Mouse (Mus musculus) bone marrow, adult 2 months (tissue): ENCODE measurements around the gene Mcm10. TPM values are rescaled to one million over a fixed set of nuclear protein-coding genes. Genes with fewer than 3 reads are reported as not detected.

ENCODE experiments used
- H3K27ac ChIP-seq: fragments of 200-500 bp; 2 replicates; pipeline ENCODE4 v1.5.1; 2012; ENCODE audit warnings: low read depth, mild to moderate bottlenecking, control low read depth, inconsistent platforms, low read length; ENCODE audit not compliant: control insufficient read depth, poor library complexity, insufficient read depth
- H3K4me1 ChIP-seq: fragments of 200-500 bp; 2 replicates; pipeline ENCODE4 v1.6.1; 2011; ENCODE audit warnings: low read length; ENCODE audit not compliant: control insufficient read depth, insufficient read depth
- H3K4me3 ChIP-seq: fragments of 200-500 bp; replicated peaks from 2 replicates; pipeline ENCODE3; 2011; ENCODE audit warnings: mild to moderate bottlenecking, low read depth, low read length, control low read depth; ENCODE audit not compliant: control insufficient read depth
- CTCF ChIP-seq: fragments of 200-500 bp; IDR thresholded peaks from 2 replicates; pipeline ENCODE4 v1.5.1; 2011; ENCODE audit warnings: low read length, control low read depth; ENCODE audit not compliant: control insufficient read depth, insufficient read depth
- POLR2A ChIP-seq: fragments of 200-500 bp; IDR thresholded peaks from 2 replicates; pipeline ENCODE4 v1.6.1; 2011; ENCODE audit warnings: low read depth, mild to moderate bottlenecking, control low read depth, low read length, borderline replicate concordance; ENCODE audit not compliant: control insufficient read depth
- WGBS: fragments of 180-500 bp; shearing (Covaris S2); methylation state at CpG from one replicate; pipeline ENCODE4 v1.1.7; 2018; 5-methylcytosine and 5-hydroxymethylcytosine counted together
- polyA plus RNA-seq: library from polyadenylated mRNA; stranded (reverse); fragments of >200 nt; gene quantifications from 2 replicates; pipeline ENCODE4 v1.2.4, GENCODE M21; 2011; ENCODE audit warnings: low replicate concordance; ENCODE audit not compliant: missing spikeins, insufficient read depth, insufficient read length

Gene Mcm10
- polyA plus RNA-seq, 1 experiment = 92.2 TPM

DNA sequence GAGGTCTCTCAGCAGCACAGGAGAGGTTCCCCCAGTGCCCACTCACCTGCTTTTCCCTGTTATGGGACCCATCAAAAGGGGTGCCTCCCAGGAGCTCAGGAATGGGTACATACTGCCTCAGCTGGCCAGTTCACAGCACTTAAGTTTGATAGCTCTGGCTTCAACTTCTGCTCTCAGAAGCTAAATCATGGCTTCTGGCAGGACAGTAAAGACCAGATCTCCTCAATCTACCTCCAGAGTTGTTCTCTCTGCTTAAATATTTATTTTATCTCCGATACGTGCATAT is 30.8 kb upstream of the Mcm10 start:
- TF ChIP-seq POLR2A (no peak), CTCF (no peak)
- Histone ChIP-seq H3K27ac (peak overlapping the region; percentile 70), H3K4me1 (peaks cover 3% of the 10 kb centered on the region), H3K4me3 (no peak overlapping the region)
- WGBS = 85% methylated on average over 2 of the region's 2 CpGs

DNA sequence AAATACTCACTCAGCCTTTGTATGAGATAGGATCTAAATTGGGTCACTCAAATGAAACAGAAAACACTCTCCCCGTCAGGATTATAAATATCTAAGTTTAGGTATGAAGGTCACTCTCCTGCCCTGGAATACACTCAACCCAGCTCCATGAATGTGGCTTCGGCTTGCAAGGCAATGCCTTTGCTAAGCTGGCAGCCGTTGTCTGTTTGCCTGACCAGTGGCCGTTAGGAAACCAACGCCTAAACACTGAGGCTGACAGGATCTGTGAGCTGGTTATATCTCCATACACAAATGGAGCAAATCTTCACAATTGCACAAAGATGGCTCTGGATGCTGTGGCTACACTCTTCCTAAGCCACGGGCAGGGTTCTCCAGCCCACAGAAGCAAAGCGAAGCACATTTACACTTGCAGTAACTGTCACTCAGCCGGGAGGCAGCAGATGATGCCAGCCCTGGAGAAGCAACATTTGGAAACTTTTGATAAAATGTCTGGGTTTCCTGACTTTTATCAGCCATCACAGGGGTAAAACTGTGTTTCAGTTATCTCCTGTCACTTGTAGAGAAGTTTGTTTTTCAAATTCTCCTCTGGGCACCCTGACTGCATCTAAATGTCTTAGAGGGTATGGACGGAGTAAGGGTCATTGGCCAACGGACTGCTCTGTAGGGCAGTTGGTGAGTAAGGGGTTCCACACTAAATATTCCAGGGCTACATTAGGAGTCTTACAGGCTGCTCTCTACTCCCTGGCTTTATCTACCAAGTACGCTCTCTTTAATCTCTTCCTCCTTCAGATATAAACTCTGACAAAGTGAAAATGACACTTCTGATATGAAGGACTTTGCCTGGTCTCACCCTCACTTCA is 30.3 kb upstream of the Mcm10 start:
- peak overlapping the region; percentile 81 for H3K27ac ChIP-seq
- no peak overlapping the region for H3K4me3 ChIP-seq
- TF ChIP-seq CTCF = no peak
- no peak for TF ChIP-seq POLR2A
- H3K4me1 ChIP-seq = peaks cover 3% of the 10 kb centered on the region
- 59% methylated on average over 11 of the region's 11 CpGs for WGBS

DNA sequence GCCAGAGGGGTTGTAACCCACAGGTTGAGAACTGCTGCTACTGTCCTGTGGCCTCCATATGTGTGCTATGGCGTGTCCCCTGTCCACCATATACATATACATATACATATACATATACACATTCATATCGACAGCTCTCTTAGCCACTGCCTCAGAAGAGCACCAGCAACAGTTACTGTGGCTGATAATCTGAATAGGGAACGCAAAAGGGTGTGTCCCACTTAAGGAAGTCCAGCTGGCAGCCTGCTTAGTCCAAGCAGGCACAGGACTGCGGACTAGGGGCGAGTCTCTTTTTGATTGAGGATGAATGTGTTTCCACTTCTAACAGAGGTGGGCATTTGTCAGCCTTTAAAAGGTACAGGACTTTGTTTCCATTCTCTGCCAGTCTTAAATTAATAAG is 29.3 kb upstream of the Mcm10 start:
- no peak for TF ChIP-seq POLR2A
- TF ChIP-seq CTCF = no peak
- Histone ChIP-seq H3K4me3 (no peak overlapping the region), H3K27ac (no peak overlapping the region), H3K4me1 (peaks cover 3% of the 10 kb centered on the region)
- WGBS = 54% methylated on average over 5 of the region's 5 CpGs

DNA sequence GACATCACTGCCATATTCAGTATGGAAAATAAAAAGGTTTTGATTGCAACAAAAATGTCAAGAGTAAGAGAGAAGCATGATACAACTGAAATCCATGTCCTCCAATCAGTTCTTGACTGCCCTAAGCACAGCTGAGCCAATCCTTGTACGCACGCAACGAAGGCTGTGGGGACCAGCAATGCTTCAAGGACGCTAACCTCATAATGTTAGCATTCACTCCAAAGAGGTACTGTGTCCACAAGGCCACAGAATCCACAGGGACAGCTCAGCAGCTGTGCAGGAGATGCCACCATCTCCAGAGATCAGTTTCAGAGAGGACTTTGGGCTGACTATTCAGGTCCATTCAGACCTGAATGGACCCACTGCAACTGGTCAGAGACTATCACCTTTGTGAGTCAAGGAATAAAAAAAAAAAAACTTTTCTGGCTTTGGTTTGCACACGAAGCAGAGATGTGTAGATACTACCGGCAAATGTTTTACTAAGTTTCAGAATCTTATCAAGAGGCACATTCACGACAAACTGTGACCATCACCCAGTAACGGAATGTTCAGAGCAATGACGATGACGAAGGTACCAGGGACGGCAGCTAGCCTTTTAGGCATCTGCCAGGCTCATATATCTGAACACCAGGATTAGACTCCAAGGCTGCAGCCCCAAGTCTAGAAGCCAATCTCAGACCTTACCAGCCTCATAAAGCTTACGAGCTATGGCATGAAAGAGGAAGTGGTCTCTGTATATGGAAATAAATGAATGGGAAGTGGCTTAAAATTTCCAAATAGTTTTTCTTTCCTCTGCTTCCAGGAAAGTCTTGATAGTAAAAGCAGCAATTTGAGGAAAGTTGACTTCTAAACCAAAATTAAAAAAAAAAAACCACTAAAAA is 27.9 kb upstream of the Mcm10 start:
- no peak for TF ChIP-seq POLR2A
- no peak for TF ChIP-seq CTCF
- 53% methylated on average over 12 of the region's 12 CpGs for WGBS
- no peak overlapping the region for H3K27ac ChIP-seq
- H3K4me3 ChIP-seq = no peak overlapping the region
- H3K4me1 ChIP-seq = peaks cover 3% of the 10 kb centered on the region

DNA sequence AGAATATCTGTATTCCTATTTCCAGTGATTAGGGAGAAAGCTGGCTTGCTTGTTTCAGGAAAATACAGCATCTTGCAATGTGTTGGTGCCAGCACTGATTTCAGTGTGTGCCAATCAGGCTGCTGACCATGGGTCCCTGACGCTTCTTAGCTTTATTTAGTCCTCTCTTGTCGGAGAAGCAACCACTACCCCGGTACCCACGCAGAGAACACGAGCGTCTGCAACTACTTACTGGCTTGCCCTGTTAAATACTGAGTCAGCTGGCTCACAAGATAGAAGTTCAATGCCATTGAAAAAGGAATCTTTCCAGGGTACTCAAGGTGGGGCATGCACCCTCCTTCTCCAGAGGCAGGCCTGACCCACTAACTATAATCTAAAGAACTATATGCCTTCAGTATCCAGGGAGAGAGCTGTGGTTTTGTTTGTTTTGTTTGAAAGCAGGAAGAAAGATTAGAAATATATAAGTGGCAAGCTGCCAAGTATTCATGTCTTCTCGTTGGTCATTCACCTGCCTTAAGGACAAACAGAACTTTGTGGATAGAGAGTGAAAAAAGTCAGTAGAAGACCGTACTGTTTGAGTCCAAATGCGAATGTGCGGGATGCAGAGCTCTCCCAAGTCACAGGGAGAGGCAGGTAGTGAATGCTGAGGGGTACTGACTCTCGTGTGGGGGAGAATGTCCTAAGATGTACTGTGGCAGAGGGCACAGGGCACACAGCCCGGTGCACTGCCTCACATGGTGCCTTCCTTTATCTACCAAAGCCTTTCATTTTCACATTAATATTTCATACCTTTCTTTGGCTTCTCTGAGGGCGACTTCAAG is 27.0 kb upstream of the Mcm10 start:
- Histone ChIP-seq H3K27ac (no peak overlapping the region), H3K4me1 (peaks cover 2% of the 10 kb centered on the region), H3K4me3 (no peak overlapping the region)
- WGBS = 73% methylated on average over 13 of the region's 13 CpGs
- TF ChIP-seq POLR2A (no peak), CTCF (no peak)

DNA sequence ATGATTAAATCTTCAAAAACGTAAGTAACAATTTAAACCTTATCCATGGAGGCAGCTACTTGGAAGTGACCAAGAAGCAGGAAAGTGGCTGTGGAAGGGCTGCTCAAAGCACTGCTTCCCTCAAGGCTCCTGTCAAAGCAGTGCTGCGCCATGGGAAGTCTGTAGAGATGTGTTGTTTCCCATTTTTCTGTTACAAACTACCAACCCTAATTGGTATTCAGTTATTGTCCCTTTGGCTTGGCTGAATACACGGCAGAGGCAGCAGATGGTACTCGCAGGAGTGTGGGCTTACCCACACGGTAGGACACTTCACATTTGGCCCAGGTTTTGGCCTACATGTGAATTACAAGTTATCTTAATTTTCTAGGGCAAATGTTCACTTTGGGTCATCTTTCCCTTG is 25.7 kb upstream of the Mcm10 start:
- no peak overlapping the region for H3K27ac ChIP-seq
- no peak for TF ChIP-seq POLR2A
- TF ChIP-seq CTCF = no peak
- no peaks in the 10 kb centered on the region; the same call in 1 of the 2 replicates for H3K4me1 ChIP-seq
- no peak overlapping the region for H3K4me3 ChIP-seq
- 85% methylated on average over 5 of the region's 5 CpGs for WGBS

DNA sequence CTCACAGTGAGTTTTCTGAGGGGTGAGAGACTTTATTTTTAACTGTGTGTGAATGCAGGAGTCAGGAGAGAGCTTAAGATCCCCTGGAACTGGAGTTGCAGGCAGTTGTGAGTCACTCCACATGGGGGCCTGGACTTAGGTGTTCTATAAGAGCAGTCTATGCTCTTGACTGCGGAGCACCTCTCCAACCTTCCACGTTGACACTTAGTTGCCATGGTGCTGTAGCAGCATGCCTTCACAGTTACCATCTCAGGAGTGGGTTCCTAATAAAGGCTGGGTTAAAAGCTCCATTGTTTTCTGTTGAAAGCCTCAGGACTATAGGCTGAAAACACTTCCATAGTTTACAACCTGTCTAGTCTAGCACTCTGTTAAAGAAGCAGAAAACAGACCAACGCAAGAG is 24.8 kb upstream of the Mcm10 start:
- H3K4me1 ChIP-seq = no peaks in the 10 kb centered on the region; the same call in 1 of the 2 replicates
- TF ChIP-seq CTCF (no peak), POLR2A (no peak)
- WGBS = 94% methylated on average over 3 of the region's 3 CpGs

More for the DNA sequence above, 24.8 kb upstream of the Mcm10 start:
- Histone ChIP-seq H3K4me3 (no peak overlapping the region), H3K27ac (no peak overlapping the region)
